30 mouse cellular contexts compared by ENCODE assay signal in the genomic region with DNA sequence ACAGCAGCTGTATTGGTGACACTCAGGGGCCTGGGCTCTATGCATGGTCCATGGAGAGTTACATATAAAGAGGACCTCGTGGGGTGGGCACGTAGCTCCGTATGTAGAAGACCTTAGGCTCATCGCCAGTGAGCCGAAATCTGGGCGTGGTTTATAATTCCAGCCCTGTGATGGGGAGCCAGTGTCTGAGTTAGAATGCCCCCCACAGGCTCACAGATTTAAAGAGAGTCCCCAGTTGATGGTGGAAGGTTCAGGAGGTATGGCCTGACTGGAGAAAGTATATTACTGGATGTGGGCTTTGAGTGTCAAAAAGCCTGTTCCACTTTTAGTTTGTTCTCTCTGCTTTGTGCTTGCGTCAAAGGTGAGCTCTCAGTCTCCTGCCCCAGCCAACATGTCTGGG. TPM values are rescaled to one million over a fixed set of nuclear protein-coding genes. Genes with fewer than 3 reads are reported as not detected.
"Had no signal": no experiment of that assay in that cellular context is flagged by ENCODE, and none has a peak within 500 bp of the region (broad histone marks: within the 10 kb centered on the region; RNA-seq: fewer than 3 reads in every experiment).

No protein-coding gene starts in this region.

- H3K4me2 ChIP-seq: liver, embryonic 13.5 days had no signal

- H3K27ac ChIP-seq: liver, embryonic 13.5 days; stomach, postnatal 0 days had no signal

- H3K9ac ChIP-seq: liver, embryonic 13.5 days had no signal

- H3K36me3 ChIP-seq: liver, embryonic 13.5 days had no signal

- H3K4me3 ChIP-seq: liver, embryonic 13.5 days had no signal

- H3K9me3 ChIP-seq: liver, embryonic 13.5 days had no signal

- DNase-seq: kidney, adult 18-20 months; kidney, adult 9 months; kidney, postnatal 14 days; kidney, postnatal 4 days; left cerebral cortex, postnatal 4 days; liver, embryonic 13.5 days; lung, adult 2 months; lung, postnatal 14 days; lung, postnatal 4 days; midbrain, embryonic 14.5 days; thymus, adult 2 months; thymus, postnatal 14 days; thymus, postnatal 4 days had no signal

RNA-seq across cellular contexts. Expression of a gene that starts 54.8 kb away (rescaled TPM):
- total RNA-seq: layer of hippocampus, adult 18-20 months; layer of hippocampus, postnatal 14 days; left cerebral cortex, adult 8-10 months; left cerebral cortex, postnatal 14 days; left cerebral cortex, postnatal 4 days; liver, adult 2 months; megakaryocyte, adult 5-6 weeks; midbrain, postnatal 0 days had no signal
- polyA plus RNA-seq: kidney, embryonic 16.5 days; limb, embryonic 14.5 days; liver, adult 2 months; liver, embryonic 13.5 days; liver, embryonic 16.5 days; lung, adult 2 months; lung, embryonic 16.5 days; midbrain, embryonic 14.5 days; midbrain, postnatal 0 days; neural tube, embryonic 11.5 days; neural tube, embryonic 14.5 days; small intestine, adult 2 months; spleen, adult 2 months; stomach, embryonic 14.5 days; stomach, postnatal 0 days; thymus, adult 2 months had no signal
